Mouse (Mus musculus) left cerebral cortex, adult 9 months (tissue): Measurements from ENCODE around the gene Actr1a.
A peak's percentile ranks its signal among the peaks of the same experiment; 100 is the strongest.

ENCODE experiments used
- DNase-seq, 2 experiments: peaks; one replicate each; pipeline ENCODE4 v3.0.0; 2022; ENCODE audit warnings: low spot score in 2 of 2

Actr1a gene

GRCm38 (mm10) chr19:46399886-46400285 lies 4.3 kb upstream of the Actr1a start:
- DNase-seq, result no peak

DNA sequence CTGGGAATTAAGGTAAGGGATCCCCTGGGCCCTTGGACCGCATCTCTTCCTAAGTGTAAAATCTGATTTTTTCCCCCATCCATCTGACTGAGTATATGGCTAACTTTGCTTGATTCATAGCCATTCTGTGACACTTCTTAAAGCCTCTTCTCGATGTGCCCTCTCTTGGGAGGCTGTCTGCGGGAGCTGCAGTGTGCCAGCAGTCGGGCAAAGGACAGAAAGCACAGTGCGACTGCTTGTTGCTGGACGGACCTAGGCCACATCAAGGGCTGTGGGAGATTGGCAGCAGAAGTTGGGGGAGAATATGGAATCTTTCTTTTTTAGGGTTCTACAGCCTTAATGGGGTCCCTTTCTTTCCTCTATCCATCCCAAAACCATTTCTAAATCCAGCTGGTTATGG lies 3.8 kb upstream of the Actr1a start:
- DNase-seq, result no peak

GRCm38 (mm10) chr19:46398401-46398800 lies 2.9 kb upstream of the Actr1a start:
- DNase-seq, result no peak

DNA sequence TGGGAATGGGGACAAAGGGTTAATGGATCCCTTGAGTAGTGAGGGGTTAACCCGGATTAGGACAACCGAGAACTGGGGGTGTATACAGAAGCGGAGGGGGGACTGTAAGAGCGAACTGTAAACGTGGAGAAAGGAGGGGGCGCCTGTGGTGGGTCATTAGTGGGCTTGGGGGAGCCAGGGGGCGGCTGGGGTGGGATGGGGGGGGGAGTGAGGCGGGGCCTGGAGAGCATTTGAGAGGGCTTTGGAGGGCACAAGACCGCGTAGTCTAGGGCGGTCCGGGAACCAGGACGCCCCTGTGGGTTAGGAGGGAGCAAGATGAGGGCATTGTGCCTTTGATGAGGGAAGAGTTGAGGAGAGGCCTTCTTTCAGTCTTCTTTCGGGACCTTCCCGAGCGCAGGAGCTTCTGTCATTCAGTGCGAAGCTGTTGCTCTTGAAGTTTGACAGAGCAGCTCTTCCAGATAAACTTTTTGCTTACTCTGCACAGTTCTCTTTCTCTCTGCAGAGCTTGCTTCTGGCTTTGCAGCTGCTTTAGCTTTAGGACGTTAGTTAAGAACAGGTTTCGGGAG lies 2.0 kb upstream of the Actr1a start:
- DNase-seq, result no peak

- peak; percentile 96 to 99 for DNase-seq
Observed at GRCm38 (mm10) chr19:46396686-46397435, 1.3 kb upstream of the Actr1a start, which contains the start of gene Sufu. Gene Sufu, plus strand, starts transcription at chr19:46396896.

DNA sequence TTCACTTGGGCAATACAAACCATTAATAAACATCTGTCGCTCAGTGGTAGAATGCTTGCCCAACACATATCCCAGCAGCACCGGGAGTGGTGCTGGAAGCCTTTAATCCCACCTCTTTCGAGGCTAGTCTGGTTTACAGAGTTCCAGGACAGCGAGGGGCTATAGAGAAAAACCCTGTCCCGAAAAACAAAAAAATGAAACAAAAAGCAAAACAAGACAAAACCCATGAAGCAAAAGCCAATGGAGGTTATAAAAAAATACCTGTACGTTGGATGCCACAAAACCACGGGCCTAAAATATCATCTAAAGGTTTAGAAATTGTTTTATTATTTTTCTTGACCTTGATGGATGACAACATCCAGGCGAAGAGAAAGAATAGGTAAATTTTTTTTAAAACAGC lies 561 bp upstream of the Actr1a start:
- no peak for DNase-seq

GRCm38 (mm10) chr19:46394712-46395108 lies 838 bp downstream of the Actr1a start:
- no peak for DNase-seq

- peak in 1 of 2 experiments; percentile 42 for DNase-seq
Observed at GRCm38 (mm10) chr19:46392018-46392417, 3.5 kb downstream of the Actr1a start.

DNA sequence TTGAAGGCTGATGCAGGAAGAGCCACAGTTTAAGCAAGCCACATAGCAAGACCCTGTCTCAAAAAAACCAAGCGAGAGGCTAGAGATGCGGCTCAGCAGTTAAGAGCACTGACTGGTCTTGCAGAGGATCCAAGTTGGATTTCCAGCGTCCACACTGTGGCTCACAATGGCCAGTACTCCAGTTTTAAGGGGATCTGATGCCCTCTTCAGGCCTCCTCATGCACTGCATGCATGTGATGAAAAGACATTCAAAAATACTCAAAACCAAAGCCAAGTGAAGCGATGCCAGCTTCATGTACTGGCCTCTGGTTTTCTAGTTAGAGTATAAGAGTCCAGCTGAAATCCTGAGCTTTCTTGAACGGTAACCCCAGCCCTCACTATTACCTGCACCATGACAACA lies 5.7 kb downstream of the Actr1a start:
- no peak for DNase-seq

GRCm38 (mm10) chr19:46382275-46382674 lies 13.3 kb downstream of the Actr1a start:
- no peak for DNase-seq

- no peak for DNase-seq
Observed at GRCm38 (mm10) chr19:46375891-46376290, 19.7 kb downstream of the Actr1a start.

- no peak for DNase-seq
Observed at GRCm38 (mm10) chr19:46375489-46375888, 20.1 kb downstream of the Actr1a start.

GRCm38 (mm10) chr19:46374477-46375088 lies 21.0 kb downstream of the Actr1a start:
- no peak for DNase-seq

- peak in 1 of 2 experiments; percentile 67 for DNase-seq
Observed at GRCm38 (mm10) chr19:46369204-46369603, 26.3 kb downstream of the Actr1a start.

DNA sequence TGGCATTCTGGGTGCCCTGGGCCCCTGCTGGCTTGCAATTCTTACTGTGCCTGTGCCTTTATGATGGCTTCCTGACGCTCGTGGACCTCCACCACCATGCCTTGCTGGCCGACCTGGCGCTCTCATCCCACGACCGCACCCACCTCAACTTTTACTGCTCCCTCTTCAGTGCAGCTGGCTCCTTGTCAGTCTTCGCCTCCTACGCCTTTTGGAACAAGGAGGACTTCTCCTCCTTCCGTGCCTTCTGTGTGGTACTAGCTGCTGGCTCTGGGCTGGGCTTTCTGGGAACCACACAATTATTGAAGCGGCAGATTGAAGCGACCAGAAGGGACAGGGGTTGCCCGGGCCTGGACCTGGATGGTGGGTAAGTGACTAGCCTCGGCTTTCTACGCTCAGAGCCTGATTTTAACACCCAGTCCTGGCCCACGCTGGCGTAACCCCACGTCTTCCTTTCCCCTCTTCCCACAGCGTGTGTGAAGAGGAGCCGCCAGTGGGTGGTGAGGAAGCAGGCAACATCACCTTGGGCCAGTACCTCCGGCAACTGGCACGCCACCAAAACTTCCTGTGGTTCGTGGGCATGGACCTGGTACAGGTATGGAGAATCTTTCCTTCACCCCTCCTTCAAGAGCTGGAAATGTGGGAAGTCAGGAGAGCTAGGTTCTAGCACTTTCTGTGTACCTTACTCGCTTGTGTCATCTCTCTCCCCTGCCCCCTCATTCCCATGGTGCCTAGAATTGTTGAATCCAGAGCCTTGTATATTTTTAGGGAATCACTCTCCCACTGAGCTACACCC lies 27.6 kb downstream of the Actr1a start:
- DNase-seq, result peak; percentile 40 to 56

DNA sequence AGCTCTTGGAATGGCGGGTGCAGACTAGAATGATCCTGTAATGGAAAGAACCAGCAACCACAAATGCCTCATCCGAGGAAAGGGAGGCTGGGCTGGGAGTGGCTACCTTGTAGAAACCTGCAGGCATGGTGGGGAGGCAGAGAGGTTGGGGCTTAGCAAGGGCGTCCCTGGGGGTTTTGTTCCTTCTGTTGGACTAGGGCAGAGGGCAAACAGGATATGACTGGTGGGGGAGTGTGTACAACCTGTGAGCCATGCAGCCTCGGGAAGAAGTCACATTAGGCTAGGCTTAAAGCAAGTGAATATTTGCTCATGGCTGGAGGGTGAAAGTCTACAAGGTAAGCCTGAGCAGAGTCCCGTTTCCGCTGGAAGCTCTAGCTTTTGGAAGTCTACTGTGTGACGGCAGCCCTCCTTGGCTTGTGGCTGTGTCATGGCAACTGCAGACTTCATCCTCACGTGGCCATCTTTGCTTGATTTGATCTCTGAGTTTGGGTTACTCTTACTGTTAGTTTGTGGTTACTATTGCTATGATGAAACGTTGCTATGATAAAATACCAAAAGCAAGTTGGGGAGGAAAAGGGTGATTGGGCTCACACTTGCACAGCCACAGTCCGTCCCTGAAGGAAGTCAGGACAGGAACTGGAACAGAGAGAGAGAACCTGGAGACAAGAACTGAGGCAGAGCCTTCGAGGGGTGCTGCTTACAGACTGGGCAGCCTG lies 32.1 kb downstream of the Actr1a start:
- no peak for DNase-seq

- DNase-seq, result no peak
Observed at GRCm38 (mm10) chr19:46362104-46362503, 33.4 kb downstream of the Actr1a start.

GRCm38 (mm10) chr19:46358381-46358780 lies 37.2 kb downstream of the Actr1a start:
- DNase-seq, result no peak

- DNase-seq, result no peak
Observed at GRCm38 (mm10) chr19:46357344-46358280, 37.9 kb downstream of the Actr1a start.

DNA sequence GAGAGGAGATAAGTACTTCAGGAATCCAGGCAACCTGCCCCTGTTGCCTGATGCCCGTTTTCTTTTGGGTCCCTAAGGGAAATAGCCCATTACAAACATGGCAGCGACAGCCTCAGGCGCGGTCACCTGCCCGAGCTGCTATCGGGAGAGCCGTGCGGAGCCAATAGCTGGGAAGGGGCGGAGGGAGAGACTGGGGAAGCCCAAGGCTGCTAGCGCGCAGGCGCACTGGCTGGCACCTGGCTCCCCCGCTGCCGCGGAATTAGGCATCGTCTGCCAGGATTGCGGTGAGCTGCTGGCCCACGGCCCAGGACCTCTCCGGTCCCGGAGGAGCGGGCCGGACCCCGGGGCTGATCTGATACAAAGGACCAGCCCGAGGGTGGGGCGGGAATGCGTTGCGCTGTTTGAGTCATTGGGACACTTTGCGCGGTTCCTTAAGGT lies 38.8 kb downstream of the Actr1a start:
- peak; percentile 82 to 90 for DNase-seq
